Mouse (Mus musculus) neural tube, embryonic 15.5 days (tissue): ENCODE results near the gene Gm49393. TPM values are rescaled to one million over a fixed set of nuclear protein-coding genes. Genes with fewer than 3 reads are reported as not detected.

Experiments
- polyA plus RNA-seq: library from polyadenylated mRNA; unstranded; fragments of >200 nt; fragmentation: Nextera tagmentation; extraction: Ambion mirVana; gene quantifications from 2 replicates; pipeline ENCODE4 v1.2.1, GENCODE M21; 2015

Gm49393 gene
- polyA plus RNA-seq, 1 experiment from 2014 or later: not detected

Other genes with a start within 250 kb of the Gm49393 start
- gene BC051665, start 149.2 kb downstream of the Gm49393 start, polyA plus RNA-seq: not detected in 2 replicates
- not detected in 2 replicates for gene Ctsll3, start 132.7 kb downstream of the Gm49393 start, polyA plus RNA-seq
- not detected in 2 replicates for gene 4930486L24Rik, start 71.1 kb downstream of the Gm49393 start, polyA plus RNA-seq
- gene Gm49392, start 38.7 kb downstream of the Gm49393 start, polyA plus RNA-seq: 0.32 TPM in 1 of 2 replicates, not detected in the other
- gene Ctla2b, start 38.1 kb downstream of the Gm49393 start, polyA plus RNA-seq: 1.2 and 1.8 TPM in 2 replicates
- not detected in 2 replicates for gene Tpbpb, start 30.7 kb downstream of the Gm49393 start, polyA plus RNA-seq
- 0.23 and 1.7 TPM in 2 replicates for gene Gm49391, start 981 bp upstream of the Gm49393 start, polyA plus RNA-seq
- gene Ctla2a, start 1.0 kb upstream of the Gm49393 start, polyA plus RNA-seq: 16.3 and 27.7 TPM in 2 replicates
- not detected in 2 replicates for gene Tpbpa, start 6.4 kb upstream of the Gm49393 start, polyA plus RNA-seq
- not detected in 2 replicates for gene Ctsj, start 70.4 kb upstream of the Gm49393 start, polyA plus RNA-seq
- not detected in 2 replicates for gene Ctsq, start 105.0 kb upstream of the Gm49393 start, polyA plus RNA-seq
- not detected in 2 replicates for gene Ctsr, start 228.7 kb upstream of the Gm49393 start, polyA plus RNA-seq